Mouse (Mus musculus) hindbrain, embryonic 10.5 days (tissue): Measurements from ENCODE around the gene Rprml. TPM values are rescaled to one million over a fixed set of nuclear protein-coding genes. Genes with fewer than 3 reads are reported as not detected.
A peak's percentile ranks its signal among the peaks of the same experiment; 100 is the strongest.

ENCODE experiments used
- DNase-seq: peaks from one replicate; pipeline ENCODE4 v3.0.0-alpha.2; 2017; ENCODE audit warnings: low spot score
- H3K27ac ChIP-seq: fragments of 300-500 bp; sonication (generic); 2 replicates; pipeline ENCODE4 v1.5.1; 2016; ENCODE audit warnings: mild to moderate bottlenecking, moderate library complexity
- H3K27me3 ChIP-seq: fragments of 300-500 bp; sonication (generic); 2 replicates; pipeline ENCODE4 v1.6.1; 2016; ENCODE audit warnings: mild to moderate bottlenecking; ENCODE audit not compliant: poor library complexity, insufficient read depth, severe bottlenecking
- H3K36me3 ChIP-seq: fragments of 300-500 bp; sonication (generic); 2 replicates; pipeline ENCODE4 v1.6.1; 2016; ENCODE audit warnings: mild to moderate bottlenecking, moderate library complexity
- H3K4me1 ChIP-seq: fragments of 300-500 bp; sonication (generic); replicated peaks from 2 replicates; pipeline ENCODE4 v1.6.1; 2016; ENCODE audit warnings: mild to moderate bottlenecking
- H3K4me3 ChIP-seq: fragments of 300-500 bp; sonication (generic); 2 replicates; pipeline ENCODE4 v1.5.1; 2016; ENCODE audit warnings: mild to moderate bottlenecking, moderate library complexity
- H3K9me3 ChIP-seq: fragments of 300-500 bp; sonication (generic); 2 replicates; pipeline ENCODE4 v1.6.1; 2016; ENCODE audit warnings: mild to moderate bottlenecking, moderate library complexity
- WGBS: fragments of 180-500 bp; shearing (Covaris S2); methylation state at CpG from one replicate; pipeline ENCODE4 v1.1.7; 2016; 5-methylcytosine and 5-hydroxymethylcytosine counted together
- polyA plus RNA-seq: library from polyadenylated mRNA; unstranded; fragments of >200 nt; fragmentation: Nextera tagmentation; extraction: Ambion mirVana; gene quantifications from 2 replicates; pipeline ENCODE4 v1.2.1, GENCODE M21; 2016

Gene Rprml
- not detected in 2 replicates for polyA plus RNA-seq

DNA sequence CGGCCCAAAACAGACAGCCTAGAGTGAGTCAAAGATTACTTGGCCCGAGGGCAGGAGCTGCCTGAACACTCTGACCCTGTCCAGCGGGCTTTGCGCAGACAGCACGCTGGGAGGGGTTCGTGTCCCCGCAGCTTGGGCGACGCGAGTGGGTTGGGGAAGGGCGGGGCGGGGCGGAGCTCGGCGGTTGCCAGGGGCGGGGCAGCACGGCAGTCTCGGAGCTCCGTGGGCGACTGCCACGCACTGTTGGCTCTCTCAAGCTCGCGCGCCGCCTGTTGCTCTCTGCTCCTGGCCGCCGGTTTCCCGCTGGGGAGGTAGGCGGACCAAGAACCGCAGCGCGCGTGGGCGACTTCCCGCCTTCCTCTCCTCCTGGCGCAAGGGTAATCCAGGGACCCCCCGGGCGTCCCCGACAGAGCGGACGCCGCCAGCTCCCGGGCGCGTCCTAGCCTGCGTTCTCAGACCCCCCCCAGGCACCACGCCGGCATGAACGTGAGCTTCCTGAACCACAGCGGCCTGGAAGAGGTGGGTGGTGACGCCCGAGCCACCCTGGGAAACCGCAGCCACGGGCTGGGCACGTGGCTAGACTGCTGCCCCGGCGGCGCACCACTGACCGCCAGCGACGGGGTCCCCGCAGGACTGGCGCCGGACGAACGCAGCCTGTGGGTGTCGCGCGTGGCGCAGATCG is at the start of gene Rprml:
Gene Rprml (plus strand): TSS at position 270 of the 682 bp plus-strand sequence.
- DNase-seq, result peak; percentile 23
- WGBS, result 1% methylated on average over 71 of the region's 71 CpGs

DNA sequence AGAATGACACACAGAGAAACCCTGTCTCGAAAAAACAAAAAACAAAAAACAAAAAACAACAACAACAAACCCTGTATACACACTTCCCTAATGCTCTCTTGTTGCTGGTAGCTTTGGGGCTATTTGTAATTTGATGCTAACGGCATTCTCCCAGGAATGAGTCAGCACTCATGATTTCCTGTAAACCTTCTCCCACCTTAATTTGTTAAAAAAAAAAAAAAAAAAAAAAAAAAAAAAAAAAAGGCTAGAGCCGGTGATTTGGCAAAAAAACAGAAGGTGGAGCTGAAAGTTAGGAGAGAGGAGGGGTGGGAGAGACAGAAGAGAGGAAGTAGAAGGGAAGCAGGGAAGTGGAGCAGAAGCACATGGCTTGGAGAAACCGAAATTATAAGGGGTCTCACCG is 42.8 kb upstream of the Rprml start:
- no peak overlapping the region for H3K4me3 ChIP-seq
- no peaks in the 10 kb centered on the region for H3K9me3 ChIP-seq
- no peaks in the 10 kb centered on the region for H3K27me3 ChIP-seq
- no peak overlapping the region for H3K27ac ChIP-seq
- H3K4me1 ChIP-seq, result no peaks in the 10 kb centered on the region
- 73% methylated on average over 5 of the region's 5 CpGs for WGBS
- no peak for DNase-seq
- no peaks in the 10 kb centered on the region for H3K36me3 ChIP-seq

More for the DNA sequence above, at the start of gene Rprml:
- H3K27me3 ChIP-seq, result peaks cover 84% of the 10 kb centered on the region
- H3K27ac ChIP-seq, result no peak within 1 kb of the TSS
- H3K36me3 ChIP-seq, result no peaks in the 10 kb centered on the region
- no peaks in the 10 kb centered on the region for H3K9me3 ChIP-seq
- peaks cover 26% of the 10 kb centered on the region for H3K4me1 ChIP-seq
- peak within 1 kb of the TSS; percentile 48 for H3K4me3 ChIP-seq

DNA sequence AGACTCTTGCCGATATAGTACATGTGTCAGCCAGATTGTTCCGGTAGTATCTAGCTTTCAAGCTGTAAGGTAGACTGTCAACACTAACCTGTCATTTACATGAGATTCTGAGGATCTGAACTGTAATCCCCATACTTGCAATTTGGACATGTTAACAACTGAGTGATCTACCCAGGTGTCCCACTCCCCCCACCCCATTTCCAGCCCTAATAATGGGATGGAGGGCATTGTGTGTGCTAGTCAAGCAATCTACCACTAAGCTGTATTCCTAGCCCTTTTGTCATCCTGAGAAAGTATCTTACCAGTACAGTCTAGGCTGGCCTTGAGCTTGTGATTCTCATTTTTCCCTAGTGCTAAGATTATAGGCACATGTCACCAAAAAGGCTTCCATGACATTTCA is 38.6 kb upstream of the Rprml start:
- Histone ChIP-seq H3K4me1 (no peaks in the 10 kb centered on the region), H3K4me3 (no peak overlapping the region), H3K9me3 (no peaks in the 10 kb centered on the region), H3K36me3 (no peaks in the 10 kb centered on the region), H3K27ac (no peak overlapping the region), H3K27me3 (no peaks in the 10 kb centered on the region)
- DNase-seq, result no peak
- WGBS, result 94% methylated on average over 2 of the region's 2 CpGs

DNA sequence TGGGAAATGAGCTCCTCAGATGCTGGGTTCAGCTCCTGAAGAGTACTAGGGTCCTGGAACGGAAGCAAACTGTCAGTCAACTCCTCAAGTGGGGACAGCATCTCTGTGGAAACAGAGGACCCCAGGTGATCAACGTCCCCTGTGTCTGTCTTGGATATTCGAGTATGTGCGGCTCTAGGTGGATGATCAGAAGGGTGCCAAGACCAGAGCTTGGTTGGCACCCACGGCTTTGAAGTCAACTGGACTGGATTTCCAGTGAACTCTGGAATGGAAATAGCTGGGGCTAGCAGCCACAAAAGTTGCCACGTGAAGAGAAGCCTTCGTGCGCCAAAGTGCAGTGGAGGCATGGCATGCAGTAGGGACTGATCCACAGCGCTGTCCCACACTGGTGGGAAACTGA is 28.3 kb upstream of the Rprml start, which contains the start of gene Gm884:
Gene Gm884 (minus strand): TSS at position 101 of the 400 bp plus-strand sequence.
- no peaks in the 10 kb centered on the region for H3K27me3 ChIP-seq
- no peak within 1 kb of the TSS for H3K4me3 ChIP-seq
- H3K27ac ChIP-seq, result no peak within 1 kb of the TSS
- no peaks in the 10 kb centered on the region for H3K4me1 ChIP-seq
- no peaks in the 10 kb centered on the region for H3K9me3 ChIP-seq
- no peaks in the 10 kb centered on the region for H3K36me3 ChIP-seq
- no peak for DNase-seq
- 85% methylated on average over 9 of the region's 9 CpGs for WGBS

DNA sequence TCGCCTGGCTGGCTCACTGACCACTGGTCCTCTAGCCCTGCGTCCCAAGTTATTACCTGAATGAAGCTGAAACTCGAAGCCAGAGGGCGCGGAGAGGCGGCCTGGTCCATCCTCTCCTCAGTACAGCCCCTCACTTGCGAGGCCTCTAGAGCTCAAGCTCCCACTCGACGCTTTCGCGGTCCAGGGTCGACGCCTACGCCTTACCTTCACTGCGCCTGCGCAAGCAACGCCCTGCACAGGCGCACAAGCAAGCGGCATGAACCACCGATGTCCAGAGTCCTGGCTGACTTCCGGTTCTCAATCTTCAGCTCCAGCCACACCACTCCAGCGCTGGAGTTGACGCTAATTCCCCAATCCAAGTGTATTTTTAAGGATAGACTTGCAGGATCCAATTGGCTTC is 21.9 kb upstream of the Rprml start:
- Histone ChIP-seq H3K9me3 (no peaks in the 10 kb centered on the region), H3K36me3 (no peaks in the 10 kb centered on the region), H3K27me3 (no peaks in the 10 kb centered on the region), H3K4me3 (no peak overlapping the region), H3K27ac (no peak overlapping the region), H3K4me1 (no peaks in the 10 kb centered on the region)
- 81% methylated on average over 23 of the region's 23 CpGs for WGBS
- no peak for DNase-seq

DNA sequence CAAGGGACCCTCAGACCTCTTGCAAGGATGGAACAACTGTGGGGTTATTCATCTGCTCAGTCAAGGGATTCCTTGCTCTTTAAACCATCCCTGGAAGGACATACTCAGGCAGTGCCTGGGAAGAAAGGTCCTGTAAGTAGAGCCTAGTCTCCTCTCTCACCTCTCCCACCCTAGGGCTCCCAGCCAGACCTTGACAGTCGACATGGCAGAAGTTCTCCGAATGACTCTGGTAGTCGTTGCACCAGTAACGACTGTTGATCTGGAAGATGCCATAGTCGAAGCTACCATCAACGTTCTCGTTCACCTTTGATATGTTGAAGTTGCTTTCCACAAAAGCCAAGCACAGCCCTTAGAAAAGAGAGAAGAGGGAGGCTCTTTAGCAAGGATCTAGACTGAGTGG is 14.6 kb upstream of the Rprml start:
- no peak overlapping the region for H3K27ac ChIP-seq
- WGBS, result 91% methylated on average over 7 of the region's 7 CpGs
- no peak for DNase-seq
- no peaks in the 10 kb centered on the region for H3K9me3 ChIP-seq
- no peaks in the 10 kb centered on the region for H3K36me3 ChIP-seq
- H3K4me3 ChIP-seq, result no peak overlapping the region
- H3K27me3 ChIP-seq, result peaks cover 10% of the 10 kb centered on the region
- H3K4me1 ChIP-seq, result no peaks in the 10 kb centered on the region

DNA sequence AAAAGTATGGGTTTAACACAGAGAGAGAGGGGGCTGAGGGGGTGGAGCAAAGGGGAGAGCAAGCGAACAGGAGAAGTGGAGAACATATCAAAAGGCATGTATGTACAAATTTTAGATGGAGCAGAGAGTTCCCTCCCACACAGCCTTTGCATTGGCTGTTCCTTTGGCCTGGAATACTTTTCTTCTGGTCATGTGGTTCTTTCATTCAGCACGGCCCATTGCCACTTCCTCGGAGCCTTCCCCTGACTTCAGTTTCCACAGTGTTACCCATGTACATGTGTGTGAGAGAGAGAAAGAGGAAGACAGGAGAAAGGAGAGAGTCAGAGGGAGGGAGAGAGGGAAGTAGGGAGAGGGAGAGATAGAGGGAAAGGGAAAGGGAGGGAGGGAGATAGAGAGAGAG is 13.9 kb upstream of the Rprml start:
- Histone ChIP-seq H3K36me3 (no peaks in the 10 kb centered on the region), H3K4me1 (no peaks in the 10 kb centered on the region), H3K27me3 (peaks cover 17% of the 10 kb centered on the region), H3K4me3 (no peak overlapping the region), H3K27ac (no peak overlapping the region), H3K9me3 (no peaks in the 10 kb centered on the region)
- no peak for DNase-seq
- WGBS, result 80% methylated on average over 3 of the region's 3 CpGs

DNA sequence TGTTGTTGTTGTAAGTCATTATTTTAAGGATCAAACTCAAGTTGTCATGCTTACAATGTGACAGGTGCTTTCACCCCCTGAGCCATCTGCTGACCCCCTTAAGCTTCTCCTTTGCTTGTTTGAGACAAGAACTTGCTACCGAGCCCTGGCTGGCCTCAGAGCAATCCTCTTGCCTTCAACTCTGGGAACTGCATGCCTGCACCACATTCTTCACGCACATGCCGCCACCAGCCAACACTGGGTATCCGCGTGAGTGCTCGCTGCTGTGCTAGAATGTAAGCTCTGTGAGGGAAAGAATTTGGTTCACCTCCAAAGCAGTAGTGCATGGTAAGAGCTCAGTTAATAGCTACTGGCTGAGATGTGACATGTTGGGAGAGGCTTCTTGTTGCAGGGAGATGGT is 13.1 kb upstream of the Rprml start:
- H3K36me3 ChIP-seq, result no peaks in the 10 kb centered on the region
- no peak overlapping the region for H3K4me3 ChIP-seq
- peaks cover 25% of the 10 kb centered on the region for H3K27me3 ChIP-seq
- H3K27ac ChIP-seq, result no peak overlapping the region
- no peaks in the 10 kb centered on the region for H3K4me1 ChIP-seq
- 86% methylated on average over 6 of the region's 6 CpGs for WGBS
- no peak for DNase-seq
- H3K9me3 ChIP-seq, result no peaks in the 10 kb centered on the region

DNA sequence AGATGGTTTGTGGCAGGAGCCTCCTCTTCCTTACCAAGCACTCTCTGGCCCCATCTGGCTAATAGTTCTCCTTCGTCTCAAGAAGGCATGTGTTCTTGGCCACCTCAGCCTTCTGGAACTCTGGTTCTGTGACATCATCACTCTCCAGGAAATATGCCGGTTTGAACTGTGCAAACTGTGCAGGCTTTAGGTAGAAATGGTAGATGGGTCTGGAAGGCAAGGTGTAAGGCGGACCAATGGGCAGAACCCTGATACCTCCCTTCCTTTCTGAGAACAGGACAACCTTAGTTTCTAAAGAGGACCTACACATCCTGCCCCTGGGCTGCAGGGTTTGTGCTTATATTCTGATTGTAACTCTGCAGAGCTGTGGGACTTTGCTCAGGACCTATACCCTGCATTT is 10.6 kb upstream of the Rprml start, which contains the start of gene Lyzl6:
Gene Lyzl6 (minus strand): TSS at position 101 of the 400 bp plus-strand sequence.
- Histone ChIP-seq H3K36me3 (no peaks in the 10 kb centered on the region), H3K27me3 (peaks cover 37% of the 10 kb centered on the region), H3K27ac (no peak within 1 kb of the TSS), H3K4me3 (0 out of 2 replicates have a peak within 1 kb of the TSS, but pooled peaks have one; percentile 11), H3K9me3 (no peaks in the 10 kb centered on the region), H3K4me1 (no peaks in the 10 kb centered on the region)
- DNase-seq, result no peak
- WGBS, result 77% methylated on average over 3 of the region's 3 CpGs

DNA sequence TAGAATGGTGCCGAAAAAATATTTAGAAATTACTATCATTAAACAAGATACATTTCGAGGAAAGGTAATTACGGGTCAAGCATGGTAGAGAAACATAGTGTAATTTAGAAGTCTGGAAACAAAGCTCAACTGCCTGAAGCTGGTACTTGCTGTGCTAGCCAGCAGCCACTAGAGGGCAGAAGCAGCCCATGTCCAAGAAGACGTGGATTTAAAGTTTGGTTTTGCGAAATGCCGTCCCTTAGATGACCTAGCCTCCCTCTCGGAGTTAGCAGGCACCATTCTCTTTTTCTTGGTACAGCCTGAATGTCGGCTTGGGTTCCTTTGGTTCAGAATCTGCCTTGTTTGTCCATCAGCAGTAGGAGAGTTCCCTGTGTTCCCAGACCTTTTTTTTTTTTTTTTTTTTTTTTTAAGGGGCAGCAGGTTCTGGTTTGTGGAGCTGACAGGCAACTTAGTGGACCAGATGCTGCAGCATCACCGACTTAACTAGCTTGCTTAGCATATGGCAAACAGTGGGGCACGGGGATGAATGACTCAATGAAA is 9.9 kb upstream of the Rprml start:
- Histone ChIP-seq H3K4me3 (0 out of 2 replicates have a peak overlapping the region, but pooled peaks have one; percentile 11), H3K36me3 (no peaks in the 10 kb centered on the region), H3K27me3 (peaks cover 37% of the 10 kb centered on the region), H3K9me3 (no peaks in the 10 kb centered on the region), H3K4me1 (no peaks in the 10 kb centered on the region), H3K27ac (no peak overlapping the region)
- WGBS, result 5% methylated on average over 10 of the region's 10 CpGs
- DNase-seq, result peak; percentile 73

DNA sequence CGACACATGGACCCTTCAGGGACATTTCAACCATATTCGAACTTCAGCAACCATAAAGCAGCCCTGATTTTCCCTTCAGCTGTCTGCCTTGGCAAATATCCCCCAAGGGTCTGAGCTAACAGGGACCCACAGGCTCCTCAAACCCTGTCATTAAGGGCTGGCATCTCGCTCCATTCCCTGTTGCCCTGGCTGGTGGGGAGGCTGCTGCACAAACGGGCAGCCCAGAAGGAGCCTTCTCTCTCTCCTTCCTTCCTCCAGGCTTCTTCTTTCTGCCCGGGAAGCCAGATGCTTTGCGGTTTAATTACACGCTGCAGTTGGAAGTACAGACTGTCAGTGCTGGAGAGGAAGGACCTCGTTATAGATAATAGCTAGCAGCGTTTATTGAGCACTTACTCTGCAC is 6.2 kb upstream of the Rprml start:
- Histone ChIP-seq H3K27me3 (peaks cover 55% of the 10 kb centered on the region), H3K9me3 (no peaks in the 10 kb centered on the region), H3K4me1 (peaks cover 9% of the 10 kb centered on the region), H3K27ac (no peak overlapping the region), H3K36me3 (no peaks in the 10 kb centered on the region), H3K4me3 (no peak overlapping the region)
- no peak for DNase-seq
- WGBS, result 80% methylated on average over 9 of the region's 9 CpGs

DNA sequence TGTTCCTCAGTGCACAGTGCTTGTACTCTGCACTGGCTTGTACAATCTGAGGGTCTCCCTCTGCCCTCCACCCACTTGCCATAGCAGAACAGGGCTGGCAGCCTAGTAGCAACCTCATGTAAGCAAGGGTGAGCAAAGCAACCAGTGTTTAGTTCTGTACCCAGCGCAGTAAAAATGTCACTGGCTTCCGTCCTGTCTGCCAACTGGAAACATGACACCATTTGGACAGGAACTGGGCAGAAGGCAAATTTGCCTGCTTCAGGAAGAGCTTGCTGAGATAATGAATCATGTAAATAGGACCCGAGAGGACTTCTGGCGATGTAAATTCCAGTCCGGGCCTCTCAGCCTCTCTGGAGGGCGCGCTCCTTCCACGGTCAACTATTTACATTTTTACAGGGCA is 3.6 kb upstream of the Rprml start:
- WGBS, result 75% methylated on average over 8 of the region's 8 CpGs
- Histone ChIP-seq H3K36me3 (no peaks in the 10 kb centered on the region), H3K4me3 (no peak overlapping the region), H3K27me3 (peaks cover 64% of the 10 kb centered on the region), H3K27ac (no peak overlapping the region), H3K4me1 (peaks cover 26% of the 10 kb centered on the region), H3K9me3 (no peaks in the 10 kb centered on the region)
- DNase-seq, result no peak

DNA sequence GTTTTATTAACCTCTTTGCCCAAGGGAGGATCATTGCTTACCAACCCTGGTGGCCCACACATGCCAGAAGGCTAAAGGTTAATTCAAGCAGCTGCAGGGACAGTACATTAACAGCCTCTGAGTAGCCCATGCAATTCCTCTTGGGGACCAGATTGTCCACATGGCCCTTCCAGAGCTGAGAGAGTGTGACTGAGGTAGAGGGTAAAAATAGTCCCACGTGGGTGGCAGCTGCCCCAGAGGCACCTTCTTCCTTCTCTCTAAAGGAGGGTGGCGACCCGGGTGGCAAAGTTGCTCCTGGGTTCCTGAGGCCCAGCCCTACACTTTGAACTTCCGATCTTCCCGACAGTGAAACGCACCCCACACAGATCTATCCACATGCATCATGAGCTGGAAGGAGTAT is 3.1 kb upstream of the Rprml start:
- Histone ChIP-seq H3K9me3 (no peaks in the 10 kb centered on the region), H3K4me1 (peaks cover 26% of the 10 kb centered on the region), H3K27me3 (peaks cover 64% of the 10 kb centered on the region), H3K36me3 (no peaks in the 10 kb centered on the region), H3K4me3 (no peak overlapping the region), H3K27ac (no peak overlapping the region)
- WGBS, result 81% methylated on average over 6 of the region's 6 CpGs
- DNase-seq, result no peak
